ENCODE assay signal across 13 mouse cellular contexts in genomic region chr11:97810970-97811369, GRCm38 (mm10). TPM values are rescaled to one million over a fixed set of nuclear protein-coding genes. Genes with fewer than 3 reads are reported as not detected.
DNase-seq lines count a peak whose midpoint lies in the region; ATAC-seq and TF ChIP-seq lines count a peak whose summit lies in the region.
"Had no signal": no experiment of that assay in that cellular context is flagged by ENCODE, and none has a peak within 500 bp of the region (broad histone marks: within the 10 kb centered on the region; RNA-seq: fewer than 3 reads in every experiment).

No protein-coding gene starts in this region.

- H3K4me2 ChIP-seq in heart, embryonic 12.5 days, result no peak overlapping the region
- H3K4me2 ChIP-seq in intestine, postnatal 0 days (replicated peaks; ENCODE audit: low read depth), result peak overlapping the region; percentile 24; the same call in 1 of the 2 replicates
- H3K4me2 ChIP-seq in stomach, postnatal 0 days (replicated peaks; ENCODE audit: low read depth), result no peak overlapping the region

- peaks cover 30% of the 10 kb centered on the region for H3K36me3 ChIP-seq in heart, adult 2 months (ENCODE audit: control insufficient read depth, insufficient read depth, low read length)
- peaks cover 55% of the 10 kb centered on the region for H3K36me3 ChIP-seq in heart, embryonic 12.5 days
- peaks cover 46% of the 10 kb centered on the region for H3K36me3 ChIP-seq in intestine, postnatal 0 days (ENCODE audit: control insufficient read depth, insufficient read depth)
- H3K36me3 ChIP-seq in stomach, postnatal 0 days (ENCODE audit: control insufficient read depth, insufficient read depth, low read length), result peaks cover 6% of the 10 kb centered on the region; the same call in 1 of the 2 replicates

- no peak for TF ChIP-seq CTCF in heart, adult 2 months (IDR thresholded peaks at IDR 0.05)
- no peak for TF ChIP-seq CTCF in intestine, postnatal 0 days (IDR thresholded peaks at IDR 0.05; ENCODE audit: low read depth)
- no peak for TF ChIP-seq CTCF in stomach, postnatal 0 days (IDR thresholded peaks at IDR 0.05; ENCODE audit: low read depth)

- H3K4me3 ChIP-seq in heart, adult 2 months, result no peak overlapping the region
- H3K4me3 ChIP-seq in heart, embryonic 12.5 days, result no peak overlapping the region
- no peak overlapping the region for H3K4me3 ChIP-seq in intestine, postnatal 0 days (ENCODE audit: low read depth, low read length)
- H3K4me3 ChIP-seq in stomach, postnatal 0 days (ENCODE audit: low read depth, low read length), result no peak overlapping the region
- H3K4me3 ChIP-seq: myocyte had no signal

- DNase-seq in heart, adult 2 months, result no peak
- DNase-seq in testis, postnatal 14 days (ENCODE audit: low spot score), result peak; percentile 50
- no peak for DNase-seq in testis, postnatal 10 days (ENCODE audit: low spot score)
- DNase-seq in stomach, postnatal 0 days (ENCODE audit: low spot score), result no peak
- no peak for DNase-seq in layer of hippocampus, postnatal 36 days
- no peak for DNase-seq in cerebellum, adult 18-20 months
- DNase-seq: lung, adult 2 months; right cerebral cortex, postnatal 4 days had no signal

- no peak for TF ChIP-seq POLR2A in heart, adult 2 months (IDR thresholded peaks at IDR 0.05; ENCODE audit: insufficient read depth, low read depth, low read length)

- no peaks in the 10 kb centered on the region for H3K27me3 ChIP-seq in heart, adult 2 months (ENCODE audit: control insufficient read depth, insufficient read depth, low read length)
- H3K27me3 ChIP-seq in heart, embryonic 12.5 days (replicated peaks), result no peaks in the 10 kb centered on the region
- no peaks in the 10 kb centered on the region for H3K27me3 ChIP-seq in intestine, postnatal 0 days (replicated peaks; ENCODE audit: control insufficient read depth, insufficient read depth, low read length)
- H3K27me3 ChIP-seq in stomach, postnatal 0 days (ENCODE audit: control insufficient read depth, insufficient read depth, low read length), result no peaks in the 10 kb centered on the region

- intact Hi-C loops in heart, adult 2 months (cut with DNase I), result no loop called here

- 61% methylated on average over 3 of the region's 3 CpGs for WGBS in heart, adult 2 months
- WGBS in heart, embryonic 12.5 days, result 49% methylated on average over 3 of the region's 3 CpGs
- 34% methylated on average over 3 of the region's 3 CpGs for WGBS in intestine, postnatal 0 days
- 41% methylated on average over 3 of the region's 3 CpGs for WGBS in stomach, postnatal 0 days

- no peaks in the 10 kb centered on the region for H3K9me3 ChIP-seq in heart, embryonic 12.5 days (replicated peaks)
- H3K9me3 ChIP-seq in intestine, postnatal 0 days (ENCODE audit: control insufficient read depth), result no peaks in the 10 kb centered on the region
- no peaks in the 10 kb centered on the region for H3K9me3 ChIP-seq in stomach, postnatal 0 days (ENCODE audit: control insufficient read depth, low read length)

- peaks cover 2% of the 10 kb centered on the region for H3K79me2 ChIP-seq in heart, adult 2 months (replicated peaks; ENCODE audit: control insufficient read depth, insufficient read depth, low read length)

- no peak overlapping the region for H3K9ac ChIP-seq in heart, adult 2 months (ENCODE audit: low read depth, low read length)
- H3K9ac ChIP-seq in heart, embryonic 12.5 days, result no peak overlapping the region
- peak overlapping the region; percentile 37; the same call in 1 of the 2 replicates for H3K9ac ChIP-seq in intestine, postnatal 0 days (ENCODE audit: low read depth, low read length)
- no peak overlapping the region for H3K9ac ChIP-seq in stomach, postnatal 0 days (ENCODE audit: low read length)

- H3K4me1 ChIP-seq in heart, adult 2 months (ENCODE audit: control insufficient read depth, insufficient read depth, low read length), result peaks cover 57% of the 10 kb centered on the region
- peaks cover 86% of the 10 kb centered on the region for H3K4me1 ChIP-seq in heart, embryonic 12.5 days (replicated peaks)
- peaks cover 59% of the 10 kb centered on the region for H3K4me1 ChIP-seq in intestine, postnatal 0 days (replicated peaks; ENCODE audit: control insufficient read depth, insufficient read depth, low read length)
- H3K4me1 ChIP-seq in stomach, postnatal 0 days (replicated peaks; ENCODE audit: control insufficient read depth, insufficient read depth), result peaks cover 33% of the 10 kb centered on the region

- peak overlapping the region; percentile 36 for H3K27ac ChIP-seq in heart, adult 2 months
- no peak overlapping the region for H3K27ac ChIP-seq in heart, embryonic 12.5 days (ENCODE audit: poor library complexity, severe bottlenecking)
- peak overlapping the region; percentile 92 for H3K27ac ChIP-seq in intestine, postnatal 0 days (ENCODE audit: low read depth, low read length)
- peak overlapping the region; percentile 77 for H3K27ac ChIP-seq in stomach, postnatal 0 days (replicated peaks)

- ATAC-seq in heart, embryonic 12.5 days (ENCODE audit: insufficient number of reproducible peaks, low FRiP score), result no peak
- ATAC-seq in intestine, postnatal 0 days, result no peak
- ATAC-seq in stomach, postnatal 0 days (ENCODE audit: low FRiP score, low TSS enrichment), result no peak

- no peak for TF ChIP-seq EP300 in heart, adult 2 months (IDR thresholded peaks at IDR 0.05; ENCODE audit: insufficient read depth, low read depth, low read length)
- TF ChIP-seq EP300 in stomach, postnatal 0 days (optimal IDR thresholded peaks at IDR 0.05), result no peak

RNA-seq across cellular contexts. Expression of gene Lasp1, which starts 12.2 kb away (rescaled TPM):
- 10 to 100 TPM; 28.2 to 31.6 TPM for total RNA-seq in heart, adult 2 months (2021)
- 31.1 and 38.5 TPM in 2 replicates for polyA plus RNA-seq in heart, adult 2 months (2012; rRNA removed)
- 46.9 and 49.5 TPM in 2 replicates for polyA plus RNA-seq in heart, embryonic 12.5 days (2016; fragmentation: Nextera tagmentation; extraction: Ambion mirVana)
- 98.2 and 103 TPM in 2 replicates for polyA plus RNA-seq in intestine, postnatal 0 days (2015; fragmentation: Nextera tagmentation; extraction: Ambion mirVana)
- polyA plus RNA-seq in stomach, postnatal 0 days (2015; fragmentation: Nextera tagmentation; extraction: Ambion mirVana), result 84.0 and 90.1 TPM in 2 replicates
- total RNA-seq in layer of hippocampus, postnatal 36 days (2021), result 10 to 100 TPM; 98.0 to 98.2 TPM

RNA-seq across cellular contexts. Expression of gene Rpl23, which starts 28.7 kb away (rescaled TPM):
- total RNA-seq in heart, adult 2 months (2021), result 100 to 1,000 TPM; 509 to 574 TPM
- polyA plus RNA-seq in heart, adult 2 months (2012; rRNA removed), result 103 and 140 TPM in 2 replicates
- 404 and 410 TPM in 2 replicates for polyA plus RNA-seq in heart, embryonic 12.5 days (2016; fragmentation: Nextera tagmentation; extraction: Ambion mirVana)
- polyA plus RNA-seq in intestine, postnatal 0 days (2015; fragmentation: Nextera tagmentation; extraction: Ambion mirVana), result 538 and 555 TPM in 2 replicates
- 585 and 586 TPM in 2 replicates for polyA plus RNA-seq in stomach, postnatal 0 days (2015; fragmentation: Nextera tagmentation; extraction: Ambion mirVana)
- total RNA-seq in layer of hippocampus, postnatal 36 days (2021), result 100 to 1,000 TPM; 355 TPM

RNA-seq across cellular contexts. Expression of gene B230217C12Rik, which starts 29.6 kb away (rescaled TPM):
- 1 to 10 TPM in 1 of 2 experiments, under 1 TPM in 1; 0.64 to 1.6 TPM for total RNA-seq in heart, adult 2 months (2021)
- 2.3 and 2.7 TPM in 2 replicates for polyA plus RNA-seq in heart, adult 2 months (2012; rRNA removed)
- polyA plus RNA-seq in heart, embryonic 12.5 days (2016; fragmentation: Nextera tagmentation; extraction: Ambion mirVana), result 6.9 and 7.4 TPM in 2 replicates
- polyA plus RNA-seq in intestine, postnatal 0 days (2015; fragmentation: Nextera tagmentation; extraction: Ambion mirVana), result 1.8 and 2.0 TPM in 2 replicates
- 1.1 and 1.9 TPM in 2 replicates for polyA plus RNA-seq in stomach, postnatal 0 days (2015; fragmentation: Nextera tagmentation; extraction: Ambion mirVana)
- total RNA-seq in layer of hippocampus, postnatal 36 days (2021), result 10 to 100 TPM; 67.5 to 68.4 TPM

RNA-seq across cellular contexts. Expression of gene 1700001P01Rik, which starts 35.3 kb away (rescaled TPM):
- not detected for total RNA-seq in heart, adult 2 months (2021)
- polyA plus RNA-seq in heart, adult 2 months (2012; rRNA removed), result 0.20 TPM in 1 of 2 replicates, not detected in the other
- not detected in 2 replicates for polyA plus RNA-seq in heart, embryonic 12.5 days (2016; fragmentation: Nextera tagmentation; extraction: Ambion mirVana)
- polyA plus RNA-seq in intestine, postnatal 0 days (2015; fragmentation: Nextera tagmentation; extraction: Ambion mirVana), result not detected in 2 replicates
- not detected in 2 replicates for polyA plus RNA-seq in stomach, postnatal 0 days (2015; fragmentation: Nextera tagmentation; extraction: Ambion mirVana)
- 1 to 10 TPM in 1 of 2 experiments, under 1 TPM in 1; 0.60 to 1.3 TPM for total RNA-seq in layer of hippocampus, postnatal 36 days (2021)
- polyA plus RNA-seq: CD4-positive, CD25-positive, alpha-beta regulatory T cell, adult 4 months; heart, postnatal 0 days had no signal

RNA-seq across cellular contexts. Expression of gene Cwc25, which starts 44.6 kb away (rescaled TPM):
- total RNA-seq in heart, adult 2 months (2021), result 1 to 10 TPM; 7.6 to 7.9 TPM
- polyA plus RNA-seq in heart, adult 2 months (2012; rRNA removed), result 6.0 and 8.7 TPM in 2 replicates
- 10.9 and 11.4 TPM in 2 replicates for polyA plus RNA-seq in heart, embryonic 12.5 days (2016; fragmentation: Nextera tagmentation; extraction: Ambion mirVana)
- polyA plus RNA-seq in intestine, postnatal 0 days (2015; fragmentation: Nextera tagmentation; extraction: Ambion mirVana), result 8.5 and 9.8 TPM in 2 replicates
- polyA plus RNA-seq in stomach, postnatal 0 days (2015; fragmentation: Nextera tagmentation; extraction: Ambion mirVana), result 9.0 TPM in 2 replicates
- 10 to 100 TPM; 19.5 to 19.8 TPM for total RNA-seq in layer of hippocampus, postnatal 36 days (2021)
